Mouse (Mus musculus): ENCODE results near the gene Lcorl.

DNA sequence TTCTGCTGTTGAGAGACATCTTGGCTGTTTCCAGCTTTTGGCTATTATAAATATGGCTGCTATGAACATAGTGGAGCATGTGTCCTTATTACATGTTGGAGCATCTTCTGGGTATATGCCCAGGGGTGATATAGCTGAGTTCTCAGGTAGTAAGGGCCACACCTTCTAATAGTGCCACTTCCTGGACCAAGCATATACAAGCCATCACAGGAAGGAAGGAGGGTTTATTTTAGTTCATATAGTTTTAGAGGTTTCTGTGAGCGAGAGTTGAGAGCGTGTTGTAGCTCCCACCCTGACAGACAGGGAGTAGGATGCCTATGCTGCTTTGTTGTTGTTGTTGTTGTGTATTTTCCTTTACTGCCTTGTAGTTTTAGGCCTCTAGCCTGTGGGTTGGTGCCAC lies 172.2 kb downstream of the Lcorl start:
- TF ChIP-seq CTCF (IDR thresholded peaks at IDR 0.05; ENCODE audit: low read depth, low read length), result no peak
- TF ChIP-seq POLR2A (IDR thresholded peaks at IDR 0.05; ENCODE audit: borderline replicate concordance, low read depth, low read length), result no peak

Data from bone marrow macrophage, adult 2 months (primary cell).